Mouse (Mus musculus): ENCODE measurements around the gene Jsrp1.

Gene Jsrp1

DNA sequence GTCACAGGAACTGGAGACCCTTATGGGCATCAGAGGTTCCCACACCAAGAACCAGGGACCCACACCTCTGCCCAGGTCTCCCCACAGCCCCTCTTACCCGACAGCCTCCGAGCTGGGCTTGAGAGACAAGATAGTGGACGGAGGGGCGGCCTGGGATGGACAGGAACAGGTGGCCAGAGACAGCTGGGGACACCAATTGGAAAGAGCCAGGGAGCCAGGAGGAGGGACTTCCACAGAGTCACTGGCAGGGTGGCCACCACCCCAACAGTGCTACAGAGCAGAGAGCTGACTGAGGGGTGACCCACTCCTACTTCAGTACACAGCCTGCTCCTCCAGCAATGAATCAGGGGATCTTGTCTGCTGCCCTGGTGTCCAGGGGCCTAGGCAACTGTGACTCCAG lies at the start of gene Jsrp1:
TSS of gene Jsrp1 (minus strand) at position 133 of the 400 bp plus-strand sequence.
- DNase-seq (ENCODE audit: low spot score): no peak

DNA sequence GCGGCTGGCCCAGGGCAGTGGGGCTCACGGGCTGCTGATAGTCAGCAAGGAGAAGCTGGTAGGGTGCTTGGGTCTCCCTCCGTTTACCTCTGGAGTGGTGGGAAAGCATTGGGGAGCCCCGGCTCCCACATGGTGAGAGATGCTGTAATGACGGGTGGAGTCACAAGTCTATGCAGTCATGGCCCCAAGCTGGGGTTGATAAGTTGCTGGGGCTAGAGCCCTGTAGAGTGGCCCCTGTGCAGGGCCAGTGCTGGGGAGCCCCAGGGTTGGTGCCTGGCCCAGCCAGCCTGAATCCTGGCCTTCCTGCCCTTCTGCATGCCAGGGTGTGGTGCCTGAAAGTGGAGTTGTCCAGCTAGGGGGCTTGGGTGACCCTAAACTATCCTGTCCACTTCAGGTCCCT lies 49.0 kb upstream of the Jsrp1 start:
- no peak for DNase-seq (ENCODE audit: low spot score)

DNA sequence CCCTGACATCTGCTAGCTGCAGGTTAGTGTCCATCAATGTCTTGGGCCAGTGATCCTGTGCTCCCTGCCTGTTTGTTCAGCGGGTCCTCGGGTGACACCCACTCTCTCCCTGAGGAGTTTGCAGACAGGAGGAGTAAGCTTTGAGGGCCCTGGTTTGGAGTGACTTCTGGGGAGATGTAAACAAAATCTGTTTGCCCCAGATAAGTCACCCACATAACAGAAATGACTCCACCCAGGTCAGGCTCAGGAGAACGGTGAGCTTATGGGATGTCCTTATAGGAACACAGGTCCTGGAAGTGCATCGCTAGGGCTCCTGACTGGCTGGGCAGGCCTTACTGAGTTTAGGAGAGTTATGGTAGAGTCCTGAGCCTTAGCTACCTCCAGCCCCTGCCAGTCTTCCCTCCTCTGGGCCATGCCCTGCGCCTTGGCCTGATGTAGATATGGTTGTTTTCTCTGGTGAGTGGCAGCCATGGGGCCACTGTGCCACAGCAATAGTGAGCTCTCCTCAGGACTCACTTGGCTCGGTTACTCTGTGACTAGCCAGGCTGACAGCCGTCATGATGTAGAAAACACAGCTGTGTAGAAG lies 45.1 kb upstream of the Jsrp1 start:
- DNase-seq (ENCODE audit: low spot score): no peak

GRCm38 (mm10) chr10:80857848-80858247 lies 44.5 kb upstream of the Jsrp1 start:
- DNase-seq (ENCODE audit: low spot score): no peak

- no peak for DNase-seq (ENCODE audit: low spot score)
These were observed 44.1 kb upstream of the Jsrp1 start for GRCm38 (mm10) chr10:80857386-80857785.

DNA sequence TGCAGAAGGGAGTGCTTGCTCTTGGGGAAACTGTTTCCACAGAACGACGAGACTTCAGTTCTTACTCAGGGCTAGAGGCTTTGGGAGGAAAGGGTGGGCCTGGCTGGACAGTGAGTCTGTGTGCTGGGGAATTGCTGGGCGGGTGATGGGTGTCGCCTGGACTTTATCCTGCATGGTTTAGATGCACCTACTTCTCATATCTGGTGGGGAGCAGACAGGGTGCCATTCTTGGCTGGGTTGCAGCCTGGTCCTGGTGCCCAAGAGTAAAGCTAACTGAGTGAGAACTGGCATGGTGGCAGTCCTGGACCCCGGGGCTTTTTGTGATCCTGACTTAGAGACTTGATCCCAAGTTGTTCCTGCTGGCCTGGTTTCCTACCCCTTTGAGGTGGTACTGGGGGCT lies 43.6 kb upstream of the Jsrp1 start:
- DNase-seq (ENCODE audit: low spot score): no peak

DNA sequence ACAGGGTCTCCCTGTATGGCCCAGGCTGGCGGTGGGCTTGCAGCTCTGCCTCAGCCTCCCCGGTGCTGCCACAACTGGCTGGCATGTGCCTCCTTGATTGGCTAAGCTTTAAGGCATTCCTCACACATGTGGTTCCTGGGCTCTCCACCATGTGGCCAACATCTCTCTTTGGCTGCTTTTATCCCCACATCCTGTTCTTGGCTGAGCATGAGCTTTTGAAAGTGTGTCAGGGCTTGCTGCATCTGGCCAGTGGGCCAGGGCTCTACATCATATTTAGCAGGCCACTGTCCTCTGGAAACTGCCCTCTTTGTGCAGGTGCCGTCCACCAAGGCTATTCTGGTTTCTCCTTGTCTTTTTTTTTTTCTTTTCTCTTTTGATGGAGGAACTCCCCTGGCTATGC lies 43.0 kb upstream of the Jsrp1 start:
- DNase-seq (ENCODE audit: low spot score): no peak

- no peak for DNase-seq (ENCODE audit: low spot score)
These were observed 42.4 kb upstream of the Jsrp1 start for GRCm38 (mm10) chr10:80855749-80856073.

DNA sequence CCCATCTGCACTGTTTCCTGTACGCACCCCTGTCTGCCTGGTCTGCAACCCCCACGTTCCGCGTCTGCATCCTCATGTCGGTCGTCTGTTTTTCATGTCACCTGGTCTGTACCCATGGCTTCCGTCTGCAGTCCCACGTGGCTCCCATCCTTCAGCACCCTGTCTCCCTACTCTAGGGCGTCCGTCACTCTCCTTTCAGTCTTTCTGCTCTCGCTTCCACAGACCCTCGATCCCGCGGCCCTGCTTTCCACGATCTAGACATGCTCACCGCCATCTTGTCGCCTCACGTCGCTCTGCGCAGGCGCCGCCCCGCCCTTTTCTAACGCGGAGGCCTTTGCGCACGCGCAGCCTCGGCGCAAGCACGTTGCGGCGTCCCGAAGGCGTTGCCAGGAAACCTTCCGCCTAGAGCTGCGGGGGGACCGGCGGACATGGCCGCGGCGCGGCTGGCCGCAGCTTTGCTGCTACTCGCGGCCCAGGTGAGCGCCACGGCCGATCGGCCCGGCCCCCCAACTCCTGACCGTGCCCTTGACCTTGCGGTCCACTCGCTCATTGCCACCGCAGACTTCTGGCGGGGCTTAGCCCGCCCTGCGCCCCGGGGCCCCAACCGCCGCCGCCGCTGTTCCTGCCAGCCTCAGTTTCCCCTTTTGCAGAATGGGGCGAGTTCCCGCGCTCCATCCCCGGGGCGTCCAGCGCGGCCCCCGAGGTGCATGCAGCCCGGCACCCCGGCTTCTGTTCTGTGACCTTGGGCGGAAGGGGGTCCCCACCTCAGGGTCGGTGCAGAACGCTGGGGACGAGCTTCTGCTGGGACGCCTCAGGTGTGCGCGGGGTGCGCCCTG lies 41.8 kb upstream of the Jsrp1 start, which contains the start of the genes Lsm7 and Sppl2b:
TSS of gene Lsm7 (minus strand) at position 297 of the 836 bp plus-strand sequence.
TSS of gene Sppl2b (plus strand) at position 363 of the 836 bp plus-strand sequence.
- peak; percentile 97 for DNase-seq (ENCODE audit: low spot score)

- DNase-seq (ENCODE audit: low spot score): peak; percentile 55
These were observed 35.3 kb upstream of the Jsrp1 start for GRCm38 (mm10) chr10:80848571-80848970.

- no peak for DNase-seq (ENCODE audit: low spot score)
These were observed 32.4 kb upstream of the Jsrp1 start for GRCm38 (mm10) chr10:80845732-80846131.

- no peak for DNase-seq (ENCODE audit: low spot score)
These were observed 31.9 kb upstream of the Jsrp1 start for GRCm38 (mm10) chr10:80845055-80845693.

GRCm38 (mm10) chr10:80843931-80844547 lies 30.7 kb upstream of the Jsrp1 start, which contains the start of gene Lingo3:
Lingo3 (minus strand) TSS chr10:80844039.
- DNase-seq (ENCODE audit: low spot score): peak; percentile 61

DNA sequence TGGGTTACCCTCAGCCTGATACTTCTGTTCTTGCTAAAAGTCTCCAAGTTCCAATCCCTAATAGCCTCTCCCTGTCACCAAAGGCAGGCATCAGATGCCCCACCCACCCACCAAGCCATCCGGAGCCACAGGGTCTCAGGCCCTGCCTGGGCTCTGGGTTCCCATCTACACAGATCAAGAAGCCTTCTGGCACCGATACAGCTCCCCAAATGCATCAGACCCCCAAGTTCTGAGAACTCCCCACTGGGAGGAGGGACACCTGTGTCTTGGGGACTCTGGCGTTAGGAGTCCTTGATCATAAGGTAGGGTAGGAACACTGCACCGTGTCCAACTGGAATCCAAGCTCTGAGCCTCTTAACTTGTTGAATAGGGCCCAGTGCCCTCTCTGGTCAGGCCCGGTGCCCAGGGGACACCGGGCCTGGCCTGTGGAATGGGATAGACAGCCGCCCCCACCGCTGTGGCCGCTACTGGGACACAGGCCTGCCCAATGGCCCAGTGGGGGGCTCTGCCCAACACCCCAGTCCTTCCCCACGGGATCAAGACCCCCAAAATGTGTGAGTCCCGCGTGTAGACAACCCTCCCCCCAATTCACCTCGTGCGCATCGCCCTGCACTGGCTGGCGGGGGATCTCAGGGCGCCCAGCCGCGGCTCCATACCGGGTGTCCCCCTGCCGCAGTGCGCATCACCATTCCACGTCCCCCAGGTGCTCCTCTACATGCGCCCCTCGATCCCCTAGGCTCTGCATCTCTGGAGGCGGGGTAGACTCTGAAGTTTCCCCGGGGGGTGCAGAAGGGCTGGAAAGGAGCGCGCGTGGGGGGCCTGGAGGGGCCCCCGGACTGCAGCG lies 30.0 kb upstream of the Jsrp1 start:
- no peak for DNase-seq (ENCODE audit: low spot score)

DNA sequence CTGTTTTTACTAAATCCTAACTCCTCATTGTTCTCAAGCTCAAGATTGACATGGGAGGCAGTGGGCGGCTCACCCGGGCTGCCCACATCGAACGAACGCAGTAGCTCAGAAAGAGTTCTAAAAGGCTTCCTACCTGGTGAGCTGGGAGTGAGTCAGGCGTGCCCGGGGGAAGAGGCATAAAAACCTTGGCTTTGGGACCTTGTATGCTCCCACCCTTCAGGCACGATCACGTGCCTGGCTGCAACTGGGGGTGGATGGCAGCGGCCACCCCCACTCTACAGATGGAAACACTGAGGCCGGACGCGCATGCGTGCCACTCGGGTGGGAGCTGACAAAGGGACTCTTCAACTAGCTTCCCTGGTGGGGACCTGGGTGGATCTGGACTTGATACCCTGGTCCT lies 29.0 kb upstream of the Jsrp1 start:
- no peak for DNase-seq (ENCODE audit: low spot score)

DNA sequence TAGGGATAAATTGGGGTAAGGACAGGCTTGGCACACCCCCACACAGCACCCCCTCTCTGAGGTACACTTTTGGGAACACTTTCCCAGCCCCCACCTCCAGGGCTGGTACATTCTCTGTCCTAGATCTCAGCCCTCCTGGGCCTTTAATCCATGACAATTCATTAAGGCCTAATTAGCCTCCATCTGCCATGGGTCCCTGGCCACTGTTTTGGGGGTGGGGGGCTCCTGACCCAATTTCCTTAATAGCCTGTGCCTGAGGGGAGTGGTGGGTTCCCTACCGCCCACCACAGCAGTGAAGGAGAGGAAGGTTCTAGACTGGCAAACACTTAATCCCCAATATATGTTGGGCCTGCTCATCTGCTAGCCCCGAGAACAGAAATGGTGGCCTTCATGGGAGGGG lies 28.4 kb upstream of the Jsrp1 start:
- peak; percentile 53 for DNase-seq (ENCODE audit: low spot score)

DNA sequence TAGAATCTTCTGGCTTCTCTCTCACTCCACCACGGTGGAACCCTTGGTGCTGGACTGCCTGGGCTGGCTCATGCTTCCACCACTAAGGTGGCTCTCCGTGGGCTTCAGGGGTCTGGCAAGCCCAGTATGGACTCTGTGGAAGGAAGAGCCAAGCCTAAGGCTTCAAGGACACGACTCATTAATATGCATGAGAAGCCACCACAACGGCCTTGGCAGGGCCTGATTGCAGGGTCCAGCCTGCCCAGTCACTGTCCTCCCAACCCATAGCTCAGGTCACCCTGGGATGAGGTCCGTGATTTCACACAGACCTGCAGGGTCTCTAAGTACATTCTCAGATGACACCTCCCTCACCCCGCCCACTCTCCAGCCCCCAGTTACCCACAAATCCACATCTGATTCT lies 26.6 kb upstream of the Jsrp1 start:
- DNase-seq (ENCODE audit: low spot score): no peak

DNA sequence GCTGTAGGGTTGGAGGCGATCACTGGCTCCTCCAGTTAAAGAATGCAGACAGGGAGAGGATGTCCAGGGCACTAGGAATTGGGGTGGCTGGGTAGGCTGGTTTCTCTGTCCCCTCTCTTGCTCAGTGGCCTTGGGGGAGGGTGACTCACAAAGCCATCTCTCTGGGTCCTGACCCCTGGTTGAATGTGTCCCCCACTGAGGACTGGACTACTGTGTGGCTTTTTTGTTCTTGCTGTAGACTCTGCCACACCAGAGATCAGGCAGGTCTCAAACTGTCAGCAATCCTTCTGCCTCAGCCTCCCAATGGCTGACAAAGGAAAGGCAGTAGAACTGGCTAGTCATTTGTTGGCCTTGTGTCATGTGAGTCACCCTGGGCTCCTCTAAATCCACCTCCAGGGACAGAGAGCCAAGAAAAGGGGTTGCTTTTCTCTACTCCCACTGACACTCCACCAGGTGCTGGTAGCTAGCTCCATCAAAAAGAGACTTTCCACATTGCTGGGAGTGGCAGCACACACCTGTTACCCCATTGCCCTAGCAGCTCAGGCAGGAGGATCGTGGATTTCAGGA lies 25.1 kb upstream of the Jsrp1 start:
- no peak for DNase-seq (ENCODE audit: low spot score)

- peak; percentile 78 for DNase-seq (ENCODE audit: low spot score)
These were observed 24.5 kb upstream of the Jsrp1 start for GRCm38 (mm10) chr10:80837827-80838226.

DNA sequence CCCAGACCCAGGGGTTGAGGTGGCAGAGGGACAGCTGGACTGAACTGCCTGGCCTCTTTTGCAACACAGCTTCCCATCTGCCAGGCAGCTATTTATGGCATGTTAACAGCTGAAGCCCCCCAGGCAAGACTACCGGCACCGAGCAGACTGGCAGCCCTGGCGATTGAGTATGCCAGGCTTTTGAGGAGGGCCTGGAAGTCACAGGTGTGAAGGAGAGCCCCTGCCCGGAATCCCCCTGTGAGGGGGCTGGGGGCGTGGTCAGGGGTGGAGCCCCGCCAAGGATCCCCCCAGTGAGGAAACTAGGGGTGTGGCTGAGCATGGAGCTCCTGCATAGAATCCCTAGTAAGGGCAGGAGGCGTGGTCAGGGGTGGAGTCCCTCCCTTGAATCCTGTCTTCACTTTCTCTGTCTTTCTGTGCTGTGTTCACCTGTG lies 23.7 kb upstream of the Jsrp1 start:
- no peak for DNase-seq (ENCODE audit: low spot score)

DNA sequence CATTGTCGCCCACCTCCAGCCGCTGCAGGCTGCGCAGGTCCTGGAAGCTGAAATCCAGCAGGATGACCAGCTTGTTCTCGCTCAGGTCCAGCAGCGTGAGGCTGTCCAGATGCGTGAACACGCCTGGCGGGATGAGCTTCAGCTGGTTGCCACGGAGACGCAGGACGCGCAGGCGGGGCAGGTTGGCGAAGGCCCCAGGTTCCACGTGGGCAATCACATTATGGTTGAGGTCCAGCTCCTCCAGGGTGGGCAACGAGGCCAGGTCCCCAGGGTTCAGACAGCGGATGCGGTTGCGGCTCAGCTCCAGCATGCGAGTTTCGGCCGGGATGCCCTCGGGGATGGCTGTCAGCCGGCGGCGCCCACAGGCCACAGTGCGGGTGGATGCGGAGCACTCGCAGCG lies 22.3 kb upstream of the Jsrp1 start:
- no peak for DNase-seq (ENCODE audit: low spot score)

All from retina, embryonic 14.5 days (tissue).